Mouse (Mus musculus): ENCODE data around the gene 3110082J24Rik.
A peak's percentile ranks its signal among the peaks of the same experiment; 100 is the strongest.

3110082J24Rik gene

GRCm38 (mm10) chr5:30105668-30106300, at the start of gene 3110082J24Rik:
3110082J24Rik (minus strand) TSS chr5:30106086.
- no peak for DNase-seq

- no peak for DNase-seq
Measured at GRCm38 (mm10) chr5:30155395-30155792, 49.5 kb upstream of the 3110082J24Rik start.

- peak; percentile 90 to 94 for DNase-seq
Measured at GRCm38 (mm10) chr5:30154474-30155394, 48.8 kb upstream of the 3110082J24Rik start, which contains the start of the genes Hadha and Hadhb. Hadha (minus strand) TSS chr5:30155162. Hadhb (plus strand) TSS chr5:30155248.

GRCm38 (mm10) chr5:30154013-30154412, 48.1 kb upstream of the 3110082J24Rik start:
- no peak for DNase-seq

GRCm38 (mm10) chr5:30153222-30153621, 47.3 kb upstream of the 3110082J24Rik start:
- DNase-seq, result no peak

GRCm38 (mm10) chr5:30152413-30152812, 46.5 kb upstream of the 3110082J24Rik start:
- no peak for DNase-seq

GRCm38 (mm10) chr5:30152007-30152406, 46.1 kb upstream of the 3110082J24Rik start:
- no peak for DNase-seq

- DNase-seq, result no peak
Measured at GRCm38 (mm10) chr5:30148133-30148920, 42.4 kb upstream of the 3110082J24Rik start.

- DNase-seq, result no peak
Measured at GRCm38 (mm10) chr5:30146526-30146925, 40.6 kb upstream of the 3110082J24Rik start.

GRCm38 (mm10) chr5:30138193-30138592, 32.3 kb upstream of the 3110082J24Rik start:
- no peak for DNase-seq

GRCm38 (mm10) chr5:30137271-30137670, 31.4 kb upstream of the 3110082J24Rik start:
- no peak for DNase-seq

- no peak for DNase-seq
Measured at GRCm38 (mm10) chr5:30135711-30136231, 29.9 kb upstream of the 3110082J24Rik start.

GRCm38 (mm10) chr5:30132173-30132572, 26.3 kb upstream of the 3110082J24Rik start:
- DNase-seq, result no peak

- no peak for DNase-seq
Measured at GRCm38 (mm10) chr5:30131246-30131645, 25.4 kb upstream of the 3110082J24Rik start.

- no peak for DNase-seq
Measured at GRCm38 (mm10) chr5:30128680-30129079, 22.8 kb upstream of the 3110082J24Rik start.

GRCm38 (mm10) chr5:30127921-30128597, 22.2 kb upstream of the 3110082J24Rik start:
- no peak for DNase-seq

GRCm38 (mm10) chr5:30126756-30127155, 20.9 kb upstream of the 3110082J24Rik start:
- DNase-seq, result no peak

- DNase-seq, result no peak
Measured at GRCm38 (mm10) chr5:30125587-30125986, 19.7 kb upstream of the 3110082J24Rik start.

- DNase-seq, result no peak
Measured at GRCm38 (mm10) chr5:30122481-30122880, 16.6 kb upstream of the 3110082J24Rik start.

- no peak for DNase-seq
Measured at GRCm38 (mm10) chr5:30120106-30120505, 14.2 kb upstream of the 3110082J24Rik start.

- no peak for DNase-seq
Measured at GRCm38 (mm10) chr5:30119163-30119562, 13.3 kb upstream of the 3110082J24Rik start.

- no peak for DNase-seq
Measured at GRCm38 (mm10) chr5:30118018-30118417, 12.1 kb upstream of the 3110082J24Rik start.

Measured in cerebellum, adult 18-20 months (tissue).